Mouse (Mus musculus): ENCODE measurements at regions not wholly inside any gene's neighbourhood (a gene's known extent, or its start where the extent isn't known, plus 50 kb on each side); places are given as distances from the start of the nearest gene placed in this dataset.
A peak's percentile ranks its signal among the peaks of the same experiment; 100 is the strongest.
"Not testable (repeated sequence)": the region's sequence is repeated elsewhere in the genome, so short reads cannot be mapped to it uniquely, and the experiment has no call there.

GRCm38 (mm10) chr2:17900202-17900601 lies 96.6 kb downstream of the H2al2a start:
- DNase-seq (ENCODE audit: extremely low spot score in 1 of 2, low spot score in 1 of 2) = no peak

GRCm38 (mm10) chr2:17898780-17899179 lies 98.0 kb downstream of the H2al2a start:
- DNase-seq (ENCODE audit: extremely low spot score in 1 of 2, low spot score in 1 of 2) = no peak

- no peak for DNase-seq (ENCODE audit: extremely low spot score in 1 of 2, low spot score in 1 of 2)
These were observed 100.7 kb downstream of the H2al2a start for GRCm38 (mm10) chr2:17896036-17896435.

GRCm38 (mm10) chr2:17892661-17893060 lies 104.1 kb downstream of the H2al2a start:
- DNase-seq (ENCODE audit: extremely low spot score in 1 of 2, low spot score in 1 of 2) = not testable (repeated sequence)

GRCm38 (mm10) chr2:17887699-17888098 lies 109.1 kb downstream of the H2al2a start:
- no peak for DNase-seq (ENCODE audit: extremely low spot score in 1 of 2, low spot score in 1 of 2)

GRCm38 (mm10) chr2:17882389-17882788 lies 114.4 kb downstream of the H2al2a start:
- no peak for DNase-seq (ENCODE audit: extremely low spot score in 1 of 2, low spot score in 1 of 2)

GRCm38 (mm10) chr2:17880800-17881717 lies 115.7 kb downstream of the H2al2a start:
- no peak for DNase-seq (ENCODE audit: extremely low spot score in 1 of 2, low spot score in 1 of 2)

GRCm38 (mm10) chr2:17877901-17878300 lies 118.9 kb downstream of the H2al2a start:
- DNase-seq (ENCODE audit: extremely low spot score in 1 of 2, low spot score in 1 of 2) = no peak

GRCm38 (mm10) chr2:17876942-17877341 lies 119.8 kb downstream of the H2al2a start:
- no peak for DNase-seq (ENCODE audit: extremely low spot score in 1 of 2, low spot score in 1 of 2)

- no peak for DNase-seq (ENCODE audit: extremely low spot score in 1 of 2, low spot score in 1 of 2)
These were observed 120.6 kb downstream of the H2al2a start for GRCm38 (mm10) chr2:17876155-17876554.

- no peak for DNase-seq (ENCODE audit: extremely low spot score in 1 of 2, low spot score in 1 of 2)
These were observed 126.2 kb downstream of the H2al2a start for GRCm38 (mm10) chr2:17870562-17870961.

GRCm38 (mm10) chr2:17868145-17868544 lies 128.6 kb downstream of the H2al2a start:
- no peak for DNase-seq (ENCODE audit: extremely low spot score in 1 of 2, low spot score in 1 of 2)

GRCm38 (mm10) chr2:17867341-17867740 lies 129.4 kb downstream of the H2al2a start:
- peak in 1 of 2 experiments; percentile 33 for DNase-seq (ENCODE audit: extremely low spot score in 1 of 2, low spot score in 1 of 2)

- DNase-seq (ENCODE audit: extremely low spot score in 1 of 2, low spot score in 1 of 2) = no peak
These were observed 130.7 kb upstream of the Nebl start for GRCm38 (mm10) chr2:17861765-17862495.

- no peak for DNase-seq (ENCODE audit: extremely low spot score in 1 of 2, low spot score in 1 of 2)
These were observed 129.8 kb upstream of the Nebl start for GRCm38 (mm10) chr2:17860922-17861559.

- no peak for DNase-seq (ENCODE audit: extremely low spot score in 1 of 2, low spot score in 1 of 2)
These were observed 128.0 kb upstream of the Nebl start for GRCm38 (mm10) chr2:17859234-17859633.

- no peak for DNase-seq (ENCODE audit: extremely low spot score in 1 of 2, low spot score in 1 of 2)
These were observed 127.1 kb upstream of the Nebl start for GRCm38 (mm10) chr2:17858326-17858725.

- no peak for DNase-seq (ENCODE audit: extremely low spot score in 1 of 2, low spot score in 1 of 2)
These were observed 124.5 kb upstream of the Nebl start for GRCm38 (mm10) chr2:17855566-17856264.

- DNase-seq (ENCODE audit: extremely low spot score in 1 of 2, low spot score in 1 of 2) = no peak
These were observed 122.8 kb upstream of the Nebl start for GRCm38 (mm10) chr2:17854088-17854487.

- DNase-seq (ENCODE audit: extremely low spot score in 1 of 2, low spot score in 1 of 2) = no peak
These were observed 122.3 kb upstream of the Nebl start for GRCm38 (mm10) chr2:17853500-17854011.

Data from layer of hippocampus, postnatal 25 days (tissue).